Mouse (Mus musculus) neural tube, embryonic 11.5 days (tissue): ENCODE results near the gene Gm21976. TPM values are rescaled to one million over a fixed set of nuclear protein-coding genes. Genes with fewer than 3 reads are reported as not detected.

Experiments used
- ATAC-seq: fragments of 200-750 bp; cut with Nextera tagmentation; 2 replicates; pipeline ENCODE4 v1.8.0; 2017; ENCODE audit warnings: moderate number of reproducible peaks, mild to moderate bottlenecking, moderate TSS enrichment, moderate library complexity; ENCODE audit not compliant: insufficient read depth, low FRiP score, low TSS enrichment
- DNase-seq: peaks from one replicate; pipeline ENCODE4 v3.0.0-alpha.2; 2015; ENCODE audit warnings: low spot score
- H3K27ac ChIP-seq: fragments of 300-500 bp; sonication (generic); 2 replicates; pipeline ENCODE4 v1.5.1; 2014; ENCODE audit warnings: low read depth, mild to moderate bottlenecking, low read length
- H3K27me3 ChIP-seq: fragments of 300-500 bp; sonication (generic); 2 replicates; pipeline ENCODE4 v1.6.1; 2014; ENCODE audit warnings: mild to moderate bottlenecking, low read length, mixed read lengths; ENCODE audit not compliant: control insufficient read depth, insufficient read depth
- H3K36me3 ChIP-seq: fragments of 300-500 bp; sonication (generic); 2 replicates; pipeline ENCODE4 v1.6.1; 2014; ENCODE audit warnings: mild to moderate bottlenecking, low read length, moderate library complexity, mixed read lengths; ENCODE audit not compliant: control insufficient read depth, insufficient read depth
- H3K4me1 ChIP-seq: fragments of 300-500 bp; sonication (generic); 2 replicates; pipeline ENCODE4 v1.6.1; 2014; ENCODE audit warnings: low read length, mixed read lengths; ENCODE audit not compliant: control insufficient read depth, insufficient read depth
- H3K4me2 ChIP-seq: fragments of 300-500 bp; sonication (generic); 2 replicates; pipeline ENCODE4 v1.6.1; 2014; ENCODE audit warnings: low read depth, mild to moderate bottlenecking, moderate library complexity
- H3K4me3 ChIP-seq: fragments of 300-500 bp; sonication (generic); 2 replicates; pipeline ENCODE4 v1.5.1; 2014; ENCODE audit warnings: low read depth, low read length
- H3K9ac ChIP-seq: fragments of 300-500 bp; sonication (generic); 2 replicates; pipeline ENCODE4 v1.6.1; 2014; ENCODE audit warnings: mild to moderate bottlenecking, low read length
- H3K9me3 ChIP-seq: fragments of 300-500 bp; sonication (generic); 2 replicates; pipeline ENCODE4 v1.6.1; 2016; ENCODE audit warnings: low read length; ENCODE audit not compliant: control insufficient read depth
- WGBS: fragments of 180-500 bp; shearing (Covaris S2); extraction: QIAGEN DNeasy Blood & Tissue Kit; methylation state at CpG from one replicate; pipeline ENCODE4 v1.1.7; 2014; 5-methylcytosine and 5-hydroxymethylcytosine counted together
- polyA plus RNA-seq: library from polyadenylated mRNA; unstranded; fragments of >200 nt; fragmentation: Nextera tagmentation; extraction: Ambion mirVana; gene quantifications from 2 replicates; pipeline ENCODE4 v1.2.1, GENCODE M21; 2014

The Gm21976 gene
- polyA plus RNA-seq, 1 experiment from 2014 or later: not detected

- no peak for DNase-seq
- WGBS: 80% methylated on average over 9 of the region's 9 CpGs
- Histone ChIP-seq H3K27me3 (no peaks in the 10 kb centered on the region), H3K36me3 (peaks cover 13% of the 10 kb centered on the region), H3K27ac (no peak overlapping the region), H3K4me1 (no peaks in the 10 kb centered on the region), H3K9me3 (no peaks in the 10 kb centered on the region), H3K9ac (no peak overlapping the region), H3K4me3 (no peak overlapping the region), H3K4me2 (no peak overlapping the region)
- ATAC-seq: no peak
Observed at GRCm38 (mm10) chr13:98254921-98255320, 24.8 kb upstream of the Gm21976 start.

GRCm38 (mm10) chr13:98262636-98263457 is 16.8 kb upstream of the Gm21976 start, which contains the start of the genes Utp15 and Ankra2:
Gene Utp15 (minus strand): TSS chr13:98263041.
Gene Ankra2 (plus strand): TSS chr13:98263074.
- H3K9me3 ChIP-seq: no peaks in the 10 kb centered on the region
- H3K9ac ChIP-seq: peak within 1 kb of the TSS; percentile 90
- peak within 1 kb of the TSS; percentile 79 for H3K4me2 ChIP-seq
- ATAC-seq (peak; percentile 98), DNase-seq (peak; percentile 100)
- H3K36me3 ChIP-seq: no peaks in the 10 kb centered on the region; the same call in 1 of the 2 replicates
- H3K27me3 ChIP-seq: no peaks in the 10 kb centered on the region
- peaks cover 16% of the 10 kb centered on the region for H3K4me1 ChIP-seq
- WGBS: under 1% methylated on average over 70 of the region's 71 CpGs
- peak within 1 kb of the TSS; percentile 76 for H3K4me3 ChIP-seq
- peak within 1 kb of the TSS; percentile 92 for H3K27ac ChIP-seq

GRCm38 (mm10) chr13:98263458-98263987 is 16.2 kb upstream of the Gm21976 start:
- DNase-seq (no peak), ATAC-seq (no peak)
- Histone ChIP-seq H3K27me3 (no peaks in the 10 kb centered on the region), H3K4me2 (peak overlapping the region; percentile 79), H3K9me3 (no peaks in the 10 kb centered on the region), H3K4me1 (peaks cover 16% of the 10 kb centered on the region), H3K9ac (peak overlapping the region; percentile 90), H3K36me3 (no peaks in the 10 kb centered on the region; the same call in 1 of the 2 replicates), H3K4me3 (peak overlapping the region; percentile 76), H3K27ac (peak overlapping the region; percentile 92)
- 1% methylated on average over 16 of the region's 16 CpGs for WGBS

GRCm38 (mm10) chr13:98264111-98264510 is 15.6 kb upstream of the Gm21976 start:
- WGBS: 32% methylated on average over 5 of the region's 5 CpGs
- Histone ChIP-seq H3K36me3 (peaks cover 2% of the 10 kb centered on the region; the same call in 1 of the 2 replicates), H3K9ac (peak overlapping the region; percentile 90), H3K9me3 (no peaks in the 10 kb centered on the region), H3K4me3 (peak overlapping the region; percentile 76), H3K4me2 (peak overlapping the region; percentile 79), H3K4me1 (peaks cover 16% of the 10 kb centered on the region), H3K27ac (no peak overlapping the region), H3K27me3 (no peaks in the 10 kb centered on the region)
- ATAC-seq: no peak
- DNase-seq: no peak

GRCm38 (mm10) chr13:98274023-98274422 is 5.7 kb upstream of the Gm21976 start:
- WGBS: 92% methylated on average over 9 of the region's 9 CpGs
- H3K27me3 ChIP-seq: no peaks in the 10 kb centered on the region
- ATAC-seq (no peak), DNase-seq (no peak)
- H3K4me1 ChIP-seq: no peaks in the 10 kb centered on the region
- H3K4me2 ChIP-seq: no peak overlapping the region
- H3K9ac ChIP-seq: no peak overlapping the region
- no peak overlapping the region for H3K4me3 ChIP-seq
- no peak overlapping the region for H3K27ac ChIP-seq
- H3K9me3 ChIP-seq: no peaks in the 10 kb centered on the region
- peaks cover 8% of the 10 kb centered on the region for H3K36me3 ChIP-seq

GRCm38 (mm10) chr13:98275646-98276045 is 4.0 kb upstream of the Gm21976 start:
- Histone ChIP-seq H3K27ac (no peak overlapping the region), H3K4me2 (no peak overlapping the region), H3K4me3 (no peak overlapping the region), H3K36me3 (peaks cover 8% of the 10 kb centered on the region), H3K9me3 (no peaks in the 10 kb centered on the region), H3K4me1 (no peaks in the 10 kb centered on the region), H3K27me3 (no peaks in the 10 kb centered on the region), H3K9ac (no peak overlapping the region)
- WGBS: 86% methylated on average over 4 of the region's 4 CpGs
- DNase-seq (no peak), ATAC-seq (no peak)

DNA sequence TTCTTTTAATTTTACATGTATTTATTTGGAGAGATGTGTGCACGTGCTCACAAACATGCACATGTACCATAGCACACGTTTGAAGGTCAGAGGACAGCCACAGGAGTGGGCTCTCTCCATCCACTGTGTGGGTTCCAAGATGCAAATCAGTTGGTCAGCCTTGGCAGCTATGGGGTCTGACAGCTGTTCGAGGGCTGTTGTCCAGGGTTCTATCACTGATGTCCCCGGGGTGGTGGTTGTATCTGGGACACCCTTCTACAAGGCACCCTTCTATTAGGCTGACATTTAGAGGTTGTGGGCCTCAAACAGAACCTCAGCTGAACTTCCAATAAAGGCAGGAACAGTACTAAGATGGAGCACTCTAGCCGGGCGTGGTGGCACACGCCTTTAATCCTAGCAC is 3.4 kb upstream of the Gm21976 start:
- Histone ChIP-seq H3K36me3 (peaks cover 8% of the 10 kb centered on the region), H3K27ac (no peak overlapping the region), H3K9ac (no peak overlapping the region), H3K4me2 (no peak overlapping the region), H3K4me1 (no peaks in the 10 kb centered on the region), H3K27me3 (no peaks in the 10 kb centered on the region), H3K9me3 (no peaks in the 10 kb centered on the region), H3K4me3 (no peak overlapping the region)
- 88% methylated on average over 7 of the region's 7 CpGs for WGBS
- DNase-seq (no peak), ATAC-seq (no peak)

DNA sequence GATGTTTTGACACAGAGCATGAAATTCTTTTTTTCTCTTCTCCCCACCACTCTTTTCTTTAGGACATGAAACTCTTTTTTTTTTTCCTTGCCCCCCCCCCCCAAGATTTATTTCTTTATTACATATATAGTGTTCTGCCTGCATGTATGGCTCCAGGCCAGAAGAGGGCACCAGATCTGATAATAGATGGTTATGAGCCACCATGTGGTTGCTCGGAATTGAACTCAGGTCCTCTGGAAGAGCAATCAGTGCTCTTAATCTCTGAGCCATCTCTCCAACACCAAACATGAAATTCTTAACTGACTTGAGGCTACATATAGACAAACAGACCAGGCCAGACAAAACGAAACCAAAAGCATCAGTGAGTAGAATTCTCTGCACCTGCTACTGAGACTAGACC is 2.2 kb upstream of the Gm21976 start:
- H3K9ac ChIP-seq: no peak overlapping the region
- H3K4me3 ChIP-seq: no peak overlapping the region
- DNase-seq: no peak
- no peak for ATAC-seq
- WGBS: 94% methylated on average over 2 of the region's 2 CpGs
- peaks cover 2% of the 10 kb centered on the region; the same call in 1 of the 2 replicates for H3K36me3 ChIP-seq
- H3K4me2 ChIP-seq: no peak overlapping the region
- H3K4me1 ChIP-seq: no peaks in the 10 kb centered on the region
- no peak overlapping the region for H3K27ac ChIP-seq
- no peaks in the 10 kb centered on the region for H3K27me3 ChIP-seq
- H3K9me3 ChIP-seq: no peaks in the 10 kb centered on the region
